Mouse (Mus musculus): ENCODE measurements at regions not wholly inside any gene's neighbourhood (a gene's known extent, or its start where the extent isn't known, plus 50 kb on each side); places are given as distances from the start of the nearest gene placed in this dataset.
A peak's percentile ranks its signal among the peaks of the same experiment; 100 is the strongest.

- peak; percentile 26 for DNase-seq (ENCODE audit: low read depth, low spot score)
Measured at GRCm38 (mm10) chr5:18080761-18081160, 118.4 kb downstream of the Gnat3 start.

- DNase-seq (ENCODE audit: low read depth, low spot score), result peak; percentile 96
Measured at GRCm38 (mm10) chr5:18082219-18082618, 119.9 kb downstream of the Gnat3 start.

- peak; percentile 68 for DNase-seq (ENCODE audit: low read depth, low spot score)
Measured at GRCm38 (mm10) chr5:18083789-18084188, 121.4 kb downstream of the Gnat3 start.

GRCm38 (mm10) chr5:18085456-18085855 is 123.1 kb downstream of the Gnat3 start:
- DNase-seq (ENCODE audit: low read depth, low spot score), result no peak

- DNase-seq (ENCODE audit: low read depth, low spot score), result peak; percentile 95
Measured at GRCm38 (mm10) chr5:18087919-18088445, 125.6 kb downstream of the Gnat3 start.

GRCm38 (mm10) chr5:18089956-18090355 is 127.6 kb downstream of the Gnat3 start:
- DNase-seq (ENCODE audit: low read depth, low spot score), result peak; percentile 69

GRCm38 (mm10) chr5:18114905-18115689 is 152.7 kb downstream of the Gnat3 start:
- DNase-seq (ENCODE audit: low read depth, low spot score), result no peak

GRCm38 (mm10) chr5:18135794-18136678 is 173.7 kb downstream of the Gnat3 start:
- DNase-seq (ENCODE audit: low read depth, low spot score), result peak; percentile 9

GRCm38 (mm10) chr5:18137450-18138061 is 175.2 kb downstream of the Gnat3 start:
- DNase-seq (ENCODE audit: low read depth, low spot score), result no peak

- DNase-seq (ENCODE audit: low read depth, low spot score), result no peak
Measured at GRCm38 (mm10) chr5:18152241-18152640, 189.9 kb downstream of the Gnat3 start.

GRCm38 (mm10) chr5:18153703-18154102 is 191.4 kb downstream of the Gnat3 start:
- DNase-seq (ENCODE audit: low read depth, low spot score), result no peak

GRCm38 (mm10) chr5:18163515-18163914 is 196.6 kb downstream of the Gnai1 start:
- DNase-seq (ENCODE audit: low read depth, low spot score), result no peak

GRCm38 (mm10) chr5:18177810-18178209 is 182.3 kb downstream of the Gnai1 start:
- DNase-seq (ENCODE audit: low read depth, low spot score), result no peak

GRCm38 (mm10) chr5:18211395-18212057 is 148.6 kb downstream of the Gnai1 start:
- no peak for DNase-seq (ENCODE audit: low read depth, low spot score)
